Mouse (Mus musculus) gastrocnemius, adult 18-20 months (tissue): ENCODE data around the gene Dusp16. TPM values are rescaled to one million over a fixed set of nuclear protein-coding genes. Genes with fewer than 3 reads are reported as not detected.
"Not testable (repeated sequence)": the region's sequence is repeated elsewhere in the genome, so short reads cannot be mapped to it uniquely, and the experiment has no call there.

Experiments used
- DNase-seq: peaks from one replicate; pipeline ENCODE4 v3.0.0; 2021; ENCODE audit warnings: low spot score
- total RNA-seq, 2 experiments: library from RNA; stranded (reverse); gene quantifications; 2 replicates each; pipeline ENCODE4 v1.2.3; 2021

The Dusp16 gene
- total RNA-seq, 2 experiments from 2014 or later = 12.2 to 16.7 TPM

DNA sequence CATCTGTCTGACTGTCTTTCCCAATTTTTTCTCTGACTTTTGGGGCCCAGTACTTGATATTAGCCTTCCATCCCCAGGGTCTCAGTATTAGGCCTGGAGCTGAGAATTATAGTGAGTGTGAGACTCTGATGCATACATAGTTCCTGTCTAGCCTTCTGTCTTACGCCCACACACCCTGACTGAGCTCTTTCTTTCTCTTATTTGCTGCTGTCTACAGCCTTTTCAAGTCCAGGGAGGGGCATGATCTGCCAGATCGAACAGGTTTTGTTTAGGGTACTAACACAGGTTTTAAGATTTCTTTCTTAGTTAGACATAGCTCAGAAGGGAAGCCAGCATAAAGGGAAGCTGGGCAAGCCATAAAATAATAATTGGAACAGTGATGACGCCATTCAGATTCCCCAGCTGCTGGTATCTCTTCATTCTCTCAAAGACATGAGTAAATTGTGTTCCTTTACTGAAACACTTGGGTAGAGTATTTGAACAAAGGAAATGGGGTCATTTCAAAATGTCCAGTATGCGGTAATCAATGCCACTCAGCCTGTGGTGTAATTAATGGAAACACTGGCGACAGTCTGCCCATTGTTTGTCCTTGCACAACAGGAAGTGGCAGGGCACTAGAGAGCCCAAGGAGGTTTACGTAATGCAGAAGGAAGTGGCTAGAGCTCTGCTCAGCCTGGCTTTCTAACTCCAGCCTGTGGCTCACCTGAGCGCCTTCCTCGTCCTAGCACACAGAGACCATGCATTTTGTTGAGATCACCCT lies 91.8 kb downstream of the Dusp16 start:
- DNase-seq = no peak

DNA sequence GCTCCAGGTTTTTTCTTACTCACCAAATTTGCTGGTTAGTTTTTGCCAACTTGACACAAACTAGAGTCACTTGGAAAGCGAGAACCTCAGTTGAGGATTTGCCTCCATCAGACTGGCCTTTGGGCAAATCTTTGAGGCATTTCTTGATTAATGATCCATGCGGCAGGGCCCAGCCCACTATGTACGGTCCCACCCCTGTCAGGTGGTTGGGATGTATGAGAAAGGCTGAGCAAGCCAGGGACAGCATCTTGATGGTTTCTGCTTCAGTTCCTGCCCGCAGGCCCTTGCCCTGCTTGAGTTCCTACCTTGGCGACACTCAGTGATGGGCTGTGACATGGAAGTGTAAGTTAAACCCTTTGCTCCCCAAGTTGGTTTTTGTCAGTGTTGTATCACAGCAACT lies 94.2 kb downstream of the Dusp16 start:
- no peak for DNase-seq

DNA sequence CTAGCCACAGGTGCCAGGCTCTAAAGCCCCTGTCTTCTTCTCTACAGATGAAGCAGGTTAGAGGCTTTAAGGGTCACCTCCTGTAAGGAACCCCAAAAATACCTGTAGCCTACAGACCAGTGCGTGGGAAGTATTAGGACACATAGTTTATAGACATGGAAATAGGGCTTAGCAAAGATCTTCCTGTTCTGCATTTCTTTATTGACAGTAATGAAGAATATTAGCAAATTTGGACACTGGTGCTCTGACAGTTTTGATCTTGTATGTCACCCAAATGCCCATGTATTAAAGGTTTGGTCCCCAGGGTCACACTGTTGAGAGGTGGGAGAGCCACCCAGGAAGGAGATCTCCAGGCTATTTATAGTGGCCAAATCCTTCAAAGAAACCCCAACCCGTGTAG lies 95.9 kb downstream of the Dusp16 start:
- no peak for DNase-seq

DNA sequence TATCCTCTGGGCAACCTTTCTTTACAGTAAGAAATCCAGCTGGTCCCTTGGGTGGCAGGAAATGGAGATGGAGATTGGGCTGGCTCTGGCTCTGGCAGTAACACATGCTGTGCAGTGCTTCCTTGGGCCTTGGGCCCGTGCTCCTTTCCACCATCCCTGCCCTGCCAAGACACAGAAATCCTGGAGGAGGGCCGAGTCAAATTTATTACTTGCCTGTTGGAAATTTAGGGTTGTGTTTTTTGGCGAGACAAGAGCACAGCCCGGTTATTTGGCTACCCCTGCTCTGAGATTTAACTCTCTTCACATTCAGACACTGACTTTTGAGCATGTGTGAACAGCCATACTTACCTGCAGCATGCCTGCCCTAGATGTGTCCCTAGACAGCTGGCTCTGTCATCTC lies 96.3 kb downstream of the Dusp16 start:
- DNase-seq = peak; percentile 86

DNA sequence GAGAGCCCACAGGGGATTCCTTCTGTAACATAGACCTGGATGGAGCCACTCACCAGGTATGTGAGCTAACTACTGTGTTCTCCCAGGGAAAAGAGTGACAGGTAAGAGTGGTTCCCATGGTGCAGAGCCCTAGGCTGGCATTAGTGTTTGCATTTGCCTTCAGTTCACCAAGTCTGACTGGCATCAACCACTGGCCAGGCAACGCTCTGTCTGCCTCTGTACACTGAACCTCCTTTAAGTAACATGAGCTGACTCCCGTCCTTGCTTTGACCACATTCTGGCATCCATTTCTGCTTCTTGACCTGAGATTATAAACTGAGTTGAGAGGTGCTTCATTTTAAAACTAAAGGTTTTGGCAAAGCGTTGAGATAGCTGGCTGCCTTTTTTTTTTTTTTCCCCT lies 96.8 kb downstream of the Dusp16 start:
- no peak for DNase-seq

DNA sequence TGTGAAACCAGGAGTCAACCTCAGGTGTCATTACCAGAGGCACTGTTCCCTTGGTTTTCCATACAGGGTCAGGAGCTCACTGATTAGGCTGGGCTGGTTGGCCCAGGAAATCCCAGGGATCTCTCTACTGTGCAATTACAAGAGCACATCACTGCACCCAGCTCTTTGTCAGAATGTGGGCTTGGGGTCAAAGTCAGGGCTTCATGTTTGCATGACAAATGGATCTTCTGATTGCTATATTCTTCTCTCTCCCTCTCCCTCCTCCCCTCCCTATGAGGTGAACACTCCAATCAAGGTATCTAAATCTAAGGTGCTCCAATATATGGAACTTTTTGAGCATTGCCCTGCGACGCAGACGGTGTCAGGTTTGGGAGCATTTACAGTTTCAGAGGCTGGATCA lies 97.4 kb downstream of the Dusp16 start:
- no peak for DNase-seq

DNA sequence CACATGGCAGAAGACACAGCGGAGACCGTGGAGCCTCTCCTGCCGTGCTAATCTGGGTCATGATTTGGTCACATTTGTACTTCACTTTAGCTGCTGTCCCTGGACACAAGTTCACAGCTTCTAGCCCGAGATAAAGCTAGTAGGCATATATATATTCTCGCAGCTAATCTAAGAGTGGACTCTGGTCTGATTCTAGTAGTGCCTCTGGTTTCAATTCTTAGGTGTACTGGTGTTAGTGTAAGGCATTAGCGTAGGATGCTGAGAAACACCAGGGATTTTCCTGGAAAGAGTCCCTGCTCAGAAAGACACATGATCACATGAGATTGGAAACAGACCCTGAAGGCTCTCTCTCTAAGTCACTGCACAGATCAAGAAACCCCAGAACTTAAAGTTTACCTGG lies 97.9 kb downstream of the Dusp16 start:
- DNase-seq = no peak

DNA sequence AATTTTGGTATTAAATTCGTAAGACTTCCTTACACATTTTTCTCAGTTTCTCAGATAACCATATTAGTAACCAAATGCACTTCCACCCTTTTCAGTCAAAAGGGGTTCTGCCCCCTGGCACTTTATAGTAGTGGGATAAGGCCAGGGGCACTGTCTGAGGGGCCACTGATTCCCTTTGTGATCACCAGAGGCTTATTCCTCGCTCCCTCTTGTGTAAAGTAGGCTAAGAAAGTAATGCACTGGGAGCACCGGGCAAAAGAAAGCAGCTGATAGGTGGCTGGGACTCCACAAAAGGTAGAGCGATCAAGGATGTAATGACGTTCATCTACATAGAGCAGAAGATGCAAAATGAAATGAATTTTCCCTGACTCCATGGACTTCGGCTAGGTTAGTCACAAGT lies 106.9 kb downstream of the Dusp16 start:
- DNase-seq = no peak

DNA sequence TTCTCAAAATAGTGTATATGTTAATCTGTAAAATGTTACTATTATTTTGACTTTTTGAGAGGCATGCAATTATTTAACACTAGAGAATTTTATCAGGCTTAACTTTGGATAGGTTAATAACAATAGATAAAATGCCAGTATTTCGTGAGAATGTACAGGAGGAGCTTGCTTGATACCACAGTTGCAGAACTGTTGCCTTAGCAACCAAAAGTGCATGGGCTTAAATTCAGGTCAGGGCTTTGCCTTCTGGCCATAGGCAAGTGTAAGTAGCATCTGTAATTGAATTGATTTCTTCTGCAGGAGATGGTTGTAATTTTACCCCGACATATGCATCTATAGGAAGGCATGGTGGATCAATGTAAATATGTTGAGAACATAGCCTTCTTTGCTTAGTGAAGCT lies 107.4 kb downstream of the Dusp16 start:
- DNase-seq = no peak

DNA sequence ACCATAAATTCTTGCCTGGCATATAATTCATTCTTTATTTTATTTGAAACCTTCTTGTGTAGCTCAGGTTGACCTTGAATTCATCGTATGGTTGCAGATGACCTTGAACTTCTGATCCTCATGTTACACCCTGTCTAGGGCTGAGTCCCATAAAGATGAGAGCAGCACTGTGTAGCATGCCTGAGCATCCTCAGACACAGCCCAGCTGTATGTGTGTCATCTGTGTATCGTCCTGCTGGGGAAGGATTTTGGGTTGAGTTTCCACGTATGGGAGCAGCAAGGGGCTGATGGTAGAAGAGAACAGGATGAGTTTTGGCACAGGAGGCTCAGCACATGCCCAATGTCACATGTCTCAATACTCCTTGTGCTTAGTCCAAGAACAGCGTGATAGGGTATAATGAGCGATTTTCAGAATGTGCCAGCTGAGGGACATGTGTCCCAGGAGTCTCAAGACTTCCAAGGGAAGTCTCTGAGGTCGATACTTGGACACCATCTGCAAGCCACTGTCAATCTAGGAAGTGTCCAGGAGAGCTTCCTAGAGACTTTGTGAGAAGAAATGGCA lies 108.0 kb downstream of the Dusp16 start:
- no peak for DNase-seq

DNA sequence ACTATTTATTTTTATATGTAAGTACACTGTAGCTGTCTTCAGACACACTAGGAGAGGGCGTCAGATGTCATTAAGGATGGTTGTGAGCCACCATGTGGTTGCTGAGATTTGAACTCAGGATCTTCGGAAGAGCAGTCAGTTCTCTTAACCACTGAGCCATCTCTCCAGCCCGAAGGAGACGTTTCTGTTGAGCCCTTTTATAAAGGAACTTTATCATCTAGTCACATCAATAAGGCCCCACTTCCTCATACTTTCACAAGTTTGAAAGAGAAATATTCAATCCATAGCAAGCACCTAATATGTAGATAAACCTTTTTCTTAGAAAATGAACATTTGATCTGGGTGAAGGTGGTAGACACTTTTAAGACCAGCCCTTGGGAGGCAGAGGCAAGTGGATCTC lies 113.1 kb downstream of the Dusp16 start:
- DNase-seq = not testable (repeated sequence)

DNA sequence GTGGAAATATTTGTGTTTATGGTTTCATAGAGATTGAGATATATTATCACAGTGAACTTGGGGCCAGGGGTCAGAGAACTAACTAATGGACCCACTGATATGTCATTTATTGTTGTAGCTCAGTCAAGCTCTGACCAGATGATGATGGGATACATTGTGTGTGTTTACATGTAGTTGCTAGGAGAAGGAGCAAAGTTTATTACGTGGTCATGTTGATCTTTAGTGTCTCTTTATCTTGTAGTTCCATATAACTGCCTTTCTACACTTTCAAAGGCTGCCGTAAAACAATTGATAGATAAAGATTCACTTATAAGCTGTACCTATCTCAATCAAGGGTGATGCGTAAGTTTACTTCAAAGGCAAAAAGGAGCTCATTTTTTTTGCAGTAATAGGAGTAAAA lies 114.4 kb downstream of the Dusp16 start:
- no peak for DNase-seq

DNA sequence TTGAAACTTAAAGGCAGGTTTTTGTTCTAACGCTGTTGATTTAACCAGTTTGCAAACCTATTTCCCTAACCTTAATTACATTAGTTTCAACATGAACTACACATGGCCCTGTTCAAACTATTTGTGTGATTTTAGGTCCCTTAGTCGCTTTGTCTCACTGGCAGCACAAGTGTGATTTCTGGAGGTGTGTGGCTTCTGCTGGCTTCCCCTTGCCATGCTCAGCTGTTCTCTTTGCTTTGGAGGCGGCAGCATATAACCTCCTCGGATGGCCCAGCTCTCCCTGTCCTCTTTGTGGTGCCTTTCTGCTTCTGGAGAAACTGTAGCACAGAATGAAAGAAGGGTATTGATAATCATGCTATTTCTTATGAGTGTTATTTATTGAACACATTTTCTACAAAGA lies 114.9 kb downstream of the Dusp16 start:
- DNase-seq = no peak

DNA sequence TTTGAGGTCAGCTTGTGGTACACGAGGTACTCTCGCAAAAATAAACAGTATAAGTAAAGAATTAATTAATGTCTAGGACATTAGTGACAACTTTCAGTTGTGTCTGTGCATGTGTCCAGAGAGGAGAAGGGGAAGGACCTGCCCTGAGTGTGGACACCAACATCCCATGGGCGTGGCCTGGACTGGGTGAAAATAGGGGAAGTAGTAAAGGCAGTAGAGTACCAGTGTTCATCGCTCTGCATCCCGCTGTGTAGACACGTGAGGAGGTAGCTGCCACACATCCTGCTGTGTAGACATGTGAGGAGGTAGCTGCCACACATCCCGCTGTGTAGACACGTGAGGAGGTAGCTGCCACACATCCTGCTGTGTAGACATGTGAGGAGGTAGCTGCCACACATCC lies 118.7 kb downstream of the Dusp16 start:
- DNase-seq = not testable (repeated sequence)

DNA sequence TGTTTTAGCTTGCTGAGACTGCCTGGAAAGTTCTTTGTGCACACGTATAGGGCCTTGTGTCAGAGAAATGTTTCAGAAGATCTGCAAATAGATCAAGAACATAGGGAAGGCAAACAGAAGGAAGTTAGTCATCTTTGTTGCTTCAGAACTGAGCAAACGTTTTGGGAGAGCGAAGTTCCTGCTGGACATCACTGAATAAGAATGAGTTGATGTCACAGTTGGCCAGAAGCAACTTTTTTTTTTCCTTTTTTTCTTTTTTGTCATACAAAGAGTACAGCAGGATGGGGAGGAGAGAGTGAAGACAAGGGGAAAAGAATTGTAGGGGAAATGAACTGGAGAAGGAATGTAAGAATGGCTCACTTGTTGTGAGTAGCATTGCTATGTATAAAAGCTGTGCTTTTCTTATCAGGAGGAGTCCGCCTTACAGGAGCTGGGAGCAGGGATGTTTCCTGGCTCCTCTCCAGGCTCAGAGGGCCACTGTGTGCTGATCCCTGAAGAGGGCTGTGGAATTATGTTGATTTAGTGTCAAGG lies 121.5 kb downstream of the Dusp16 start:
- DNase-seq = peak; percentile 39

DNA sequence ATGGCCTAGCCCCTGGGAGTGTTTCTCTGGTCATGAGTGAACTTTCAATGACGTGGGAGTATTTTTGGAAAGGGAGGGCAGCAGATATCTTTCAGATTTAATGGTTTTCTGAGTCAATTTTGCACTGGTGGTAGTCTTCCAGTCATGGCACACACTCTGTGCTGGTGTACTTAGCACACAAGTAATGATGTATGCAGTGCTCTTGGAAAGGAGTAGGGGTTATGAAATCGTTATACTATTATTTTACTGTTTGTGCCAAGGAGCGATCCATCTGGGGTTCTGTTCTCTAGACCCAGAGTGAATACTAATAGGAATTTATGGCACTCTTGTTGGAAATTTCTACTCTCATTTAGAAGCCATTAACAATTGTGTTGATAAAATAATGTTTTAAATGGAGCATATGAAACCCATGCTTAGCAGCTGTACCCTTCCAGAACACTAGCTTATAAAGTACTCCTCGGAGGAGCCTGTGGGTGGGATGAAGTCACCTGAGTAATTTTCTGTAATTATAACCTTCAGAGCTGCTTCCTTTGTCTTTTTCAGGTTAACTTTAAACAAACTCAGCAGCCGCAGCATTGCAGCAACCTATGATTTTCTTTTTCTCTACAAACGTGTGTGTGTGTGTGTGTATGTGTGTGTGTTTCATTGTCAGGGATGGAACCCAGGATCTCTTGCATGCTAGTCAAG lies 123.1 kb downstream of the Dusp16 start:
- no peak for DNase-seq

DNA sequence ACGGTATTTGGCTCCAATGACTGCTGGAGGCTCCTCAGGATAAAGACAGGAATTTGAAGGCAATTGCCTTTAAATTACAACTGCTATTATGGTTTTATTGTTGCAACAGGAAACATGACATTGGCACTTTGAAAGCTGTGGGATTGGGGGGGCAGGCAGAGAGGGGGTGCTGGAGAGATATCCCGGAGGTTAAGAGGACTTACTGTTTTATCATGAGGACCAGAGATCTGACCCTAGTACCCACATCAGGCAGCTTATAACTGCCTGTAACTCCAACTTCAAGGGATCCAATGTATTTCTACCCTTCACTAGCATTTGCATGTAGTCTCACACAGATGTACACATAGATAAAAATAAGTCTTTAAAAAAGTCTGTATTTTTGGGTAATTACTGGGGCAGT lies 123.9 kb downstream of the Dusp16 start:
- DNase-seq = no peak

DNA sequence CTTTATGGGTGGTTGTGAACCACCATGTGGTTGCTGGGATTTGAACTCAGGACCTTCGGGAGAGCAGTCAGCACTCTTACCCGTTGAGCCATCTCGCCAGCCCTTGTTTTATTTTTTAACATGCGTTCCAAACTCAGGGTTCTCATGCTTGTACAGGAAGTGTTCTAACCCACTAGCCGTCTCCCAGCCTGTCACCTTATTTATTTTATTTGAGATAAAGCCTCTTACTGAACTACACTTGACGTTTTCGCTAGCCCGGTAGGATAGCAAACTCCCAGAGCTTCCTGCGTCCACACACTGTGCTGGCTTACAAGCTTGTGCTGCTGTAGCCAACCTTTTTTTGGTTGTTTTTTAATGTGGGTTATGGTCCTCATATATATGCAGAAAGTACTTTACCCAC lies 126.6 kb downstream of the Dusp16 start:
- no peak for DNase-seq
